Mouse (Mus musculus) adrenal gland, postnatal 4 days (tissue): ENCODE results near the gene Alpl. TPM values are rescaled to one million over a fixed set of nuclear protein-coding genes. Genes with fewer than 3 reads are reported as not detected.

ENCODE experiments used
- DNase-seq, 2 experiments: peaks; one replicate each; pipeline ENCODE4 v3.0.0; 2021 to 2022; ENCODE audit warnings: low spot score in 2 of 2, mixed read lengths in 2 of 2
- total RNA-seq, 2 experiments: library from RNA; stranded (reverse); gene quantifications; 2 replicates each; pipeline ENCODE4 v1.2.3; 2021

The Alpl gene
- total RNA-seq, 2 experiments from 2014 or later = 10.1 to 15.9 TPM

DNA sequence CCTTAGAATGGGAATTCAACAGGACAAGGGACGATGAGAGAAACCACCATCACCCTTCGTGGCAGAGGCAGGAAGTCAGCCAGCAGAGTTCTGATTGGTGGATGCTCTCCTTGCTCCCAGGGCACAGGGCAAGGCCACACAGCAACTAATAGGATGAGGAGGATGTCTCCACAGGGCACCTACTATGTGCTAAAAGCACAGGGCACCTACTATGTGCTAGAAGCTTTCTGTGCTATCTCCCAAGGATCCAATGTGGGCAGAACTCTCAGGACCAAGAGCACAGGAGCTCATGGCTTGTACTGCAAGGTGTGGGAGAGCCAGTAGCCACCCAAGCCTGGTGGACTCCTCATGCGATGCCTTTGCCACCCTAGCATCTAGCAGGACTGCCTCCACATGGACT is 24.4 kb downstream of the Alpl start:
- no peak for DNase-seq

DNA sequence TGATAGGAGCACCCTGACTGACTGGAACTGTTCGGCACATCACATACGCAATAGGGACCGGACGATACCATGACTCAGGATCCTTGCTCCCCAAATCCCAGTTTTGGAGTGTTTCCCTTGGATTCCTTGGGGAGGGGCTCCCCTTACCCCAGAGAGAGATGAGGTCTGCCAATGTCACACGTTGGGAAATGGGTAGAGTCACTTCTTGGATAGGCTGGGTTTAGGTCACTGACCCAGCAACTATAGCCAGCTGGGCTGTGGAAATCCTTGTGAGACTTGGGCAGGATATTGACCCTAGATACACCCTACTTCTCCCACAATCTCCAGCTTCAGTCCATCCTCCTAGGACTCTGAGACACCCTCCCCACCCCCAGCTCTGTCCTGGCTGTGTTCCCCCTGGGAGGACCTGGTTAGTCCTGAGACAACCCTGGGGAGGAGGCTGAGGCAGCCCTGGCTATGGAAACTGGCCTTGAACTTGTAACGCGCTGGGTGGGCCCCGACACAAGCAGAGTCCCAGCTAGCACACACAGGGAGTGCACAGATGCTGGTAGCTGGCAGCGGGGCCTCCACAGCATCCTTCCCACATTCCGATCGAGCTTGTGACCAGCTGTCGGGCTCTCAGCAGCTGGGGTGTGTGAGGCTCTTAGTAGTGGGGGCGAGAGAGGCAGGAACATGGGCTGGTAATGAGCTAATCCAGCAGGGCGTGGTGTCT is 25.1 kb downstream of the Alpl start:
- DNase-seq = no peak

DNA sequence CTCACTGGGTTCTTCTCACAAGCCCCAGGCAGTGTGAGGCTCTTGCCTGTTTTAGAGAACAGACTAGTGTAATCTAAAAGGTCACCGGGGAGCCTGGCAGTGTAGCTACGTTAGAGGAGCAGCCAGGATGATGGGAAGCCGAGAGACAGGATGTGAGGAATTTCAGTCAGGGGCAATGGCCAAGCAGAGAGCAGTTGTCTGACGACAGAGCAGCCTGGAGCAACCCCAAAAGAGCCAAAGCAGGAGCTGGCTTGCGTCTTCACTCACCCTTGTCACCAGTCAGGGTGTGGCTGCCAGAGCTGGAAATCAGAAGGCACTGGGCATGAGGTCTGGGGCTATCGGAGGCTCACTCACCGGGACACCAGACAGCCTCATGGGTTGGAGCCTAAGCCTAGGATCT is 26.5 kb downstream of the Alpl start:
- DNase-seq = no peak

DNA sequence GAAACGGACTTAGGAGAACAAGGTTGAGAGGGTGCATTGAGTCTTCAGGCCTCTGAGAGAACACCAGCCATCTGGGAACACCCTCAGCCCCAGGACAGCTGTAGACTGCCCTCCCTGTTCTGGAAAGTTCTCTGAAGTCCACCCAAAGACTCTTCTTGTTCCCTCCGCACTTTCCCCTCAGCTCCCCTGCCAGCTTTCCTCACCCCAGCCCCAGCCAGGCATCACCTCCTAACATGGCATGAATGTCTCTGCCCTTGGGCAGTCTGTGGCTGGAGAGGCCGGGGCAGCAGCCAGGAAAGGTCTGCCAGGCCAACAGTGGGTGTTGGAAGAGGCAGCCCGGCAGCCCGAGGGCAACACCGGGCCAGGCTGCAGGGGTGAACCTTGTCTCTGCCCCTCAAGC is 27.4 kb downstream of the Alpl start:
- no peak for DNase-seq

DNA sequence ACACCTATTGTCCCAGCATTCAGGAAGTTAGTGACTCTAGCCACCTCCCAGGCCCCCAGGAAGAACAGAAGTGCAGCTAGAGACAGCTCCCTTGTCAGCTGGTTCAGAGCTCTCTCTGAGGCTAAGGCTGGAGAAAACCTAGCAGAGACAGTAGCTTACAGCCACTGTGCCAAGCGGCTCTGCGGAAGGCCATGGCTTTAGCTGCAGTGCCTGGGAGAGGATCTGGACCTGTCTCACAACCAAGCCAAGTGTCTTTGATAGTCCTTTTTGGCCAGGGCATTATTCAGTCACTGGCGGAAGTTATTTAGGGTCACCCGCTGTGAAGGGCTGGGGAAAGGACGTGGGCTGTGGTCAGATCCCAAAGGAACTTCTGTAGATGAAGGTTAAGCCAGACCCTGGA is 27.8 kb downstream of the Alpl start:
- no peak for DNase-seq

DNA sequence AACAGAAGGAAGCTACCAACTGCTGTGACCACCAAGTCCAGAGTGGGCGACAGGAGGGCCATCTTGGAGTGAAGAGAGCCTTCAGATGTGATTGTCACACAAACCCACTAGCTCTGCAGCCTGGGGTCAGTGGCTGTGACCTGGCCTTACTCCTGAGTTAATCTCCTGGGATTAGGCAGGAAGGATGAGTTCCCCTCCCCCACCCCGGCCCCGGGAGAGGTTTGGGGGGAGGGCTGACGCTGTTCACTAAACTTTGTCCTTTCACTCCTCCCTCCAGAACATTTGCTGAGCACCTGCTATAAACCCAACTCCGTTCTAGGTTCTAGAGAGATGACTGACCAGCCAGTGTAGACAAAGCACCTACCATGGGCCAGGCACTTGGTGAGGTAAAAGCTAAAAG is 29.8 kb downstream of the Alpl start:
- DNase-seq = no peak

DNA sequence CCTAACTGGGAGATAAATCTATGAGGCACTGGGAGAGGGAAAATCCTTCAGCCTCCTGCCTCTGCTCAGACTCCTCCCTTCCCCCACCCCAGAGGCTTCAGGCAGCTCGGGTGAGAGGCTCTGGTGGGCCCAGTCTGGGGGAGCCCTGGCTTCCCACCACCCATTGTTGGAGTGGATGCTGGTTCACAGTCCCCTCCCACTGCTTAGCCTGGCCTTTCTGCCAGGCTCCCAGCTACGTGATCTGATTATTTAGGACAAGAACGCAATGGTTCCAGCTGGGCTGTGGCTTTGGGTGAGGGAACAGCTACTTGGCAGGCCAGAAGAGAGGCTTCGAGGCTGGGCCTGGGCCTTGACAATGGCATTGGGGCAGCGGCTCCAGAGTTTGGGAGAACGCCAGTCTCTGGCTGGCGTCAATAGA is 30.6 kb downstream of the Alpl start:
- DNase-seq = peak; percentile 43 to 50

DNA sequence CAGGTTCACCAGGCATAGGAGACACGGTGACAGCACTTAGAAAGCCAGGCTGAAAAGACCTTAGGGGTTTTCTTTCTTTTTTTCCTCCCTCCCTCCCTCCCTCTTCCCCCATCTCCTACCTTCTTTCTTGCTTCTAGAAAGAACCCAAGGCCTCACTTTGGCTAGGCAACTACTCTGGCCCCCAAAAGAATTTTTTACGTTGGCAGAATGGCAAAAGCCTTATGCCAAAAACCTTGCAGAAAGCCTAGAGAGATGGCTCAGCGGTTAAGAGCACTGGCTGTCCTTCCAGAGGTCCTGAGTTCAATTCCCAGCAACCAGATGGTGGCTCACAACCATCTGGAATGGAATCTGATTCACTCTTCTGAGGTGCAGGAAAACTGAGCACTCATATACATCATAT is 31.6 kb downstream of the Alpl start:
- no peak for DNase-seq

DNA sequence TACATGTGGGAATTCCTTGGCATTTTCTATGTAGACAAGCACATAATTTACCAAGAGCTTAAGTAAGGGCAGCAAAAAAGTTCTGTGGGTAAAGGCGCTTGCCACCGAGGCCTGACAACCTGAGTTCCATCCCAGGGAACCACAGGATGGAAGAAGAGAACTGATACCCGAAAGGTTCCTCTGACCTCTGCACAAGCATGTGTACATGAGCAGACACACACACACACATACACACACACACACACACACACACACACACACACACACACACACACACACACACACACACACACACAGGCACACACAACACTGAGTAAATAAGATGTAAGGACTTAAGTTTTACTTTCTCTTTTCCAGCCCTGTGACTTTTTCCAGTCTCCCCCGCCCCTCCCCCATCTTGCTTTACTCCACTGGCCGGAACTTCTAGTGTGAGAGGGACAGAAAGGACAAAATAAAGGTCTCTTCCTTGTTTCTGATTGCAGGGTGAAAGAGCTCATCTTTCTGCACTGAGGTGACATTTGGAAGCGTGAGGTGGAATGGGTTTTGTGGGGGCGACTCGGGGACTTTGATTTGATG is 32.2 kb downstream of the Alpl start:
- DNase-seq = no peak

DNA sequence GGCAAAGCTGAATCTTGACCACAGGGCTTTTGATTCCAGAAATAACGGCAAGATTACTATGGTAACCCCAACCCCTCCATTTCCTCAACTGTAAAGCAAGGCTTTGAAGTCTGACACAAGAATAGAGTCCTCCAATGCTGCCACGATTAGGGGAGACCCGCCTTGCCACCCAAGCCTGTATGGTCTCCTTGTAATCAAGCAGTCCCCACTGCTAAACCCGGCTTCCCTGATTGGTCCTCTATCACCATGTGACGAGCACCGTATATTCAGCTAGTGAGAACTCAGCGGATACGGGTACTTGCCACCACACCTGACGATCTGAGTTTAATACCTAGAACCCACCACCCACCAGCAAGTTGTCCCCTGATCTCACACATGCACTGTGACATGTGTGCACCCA is 33.3 kb downstream of the Alpl start:
- DNase-seq = no peak

DNA sequence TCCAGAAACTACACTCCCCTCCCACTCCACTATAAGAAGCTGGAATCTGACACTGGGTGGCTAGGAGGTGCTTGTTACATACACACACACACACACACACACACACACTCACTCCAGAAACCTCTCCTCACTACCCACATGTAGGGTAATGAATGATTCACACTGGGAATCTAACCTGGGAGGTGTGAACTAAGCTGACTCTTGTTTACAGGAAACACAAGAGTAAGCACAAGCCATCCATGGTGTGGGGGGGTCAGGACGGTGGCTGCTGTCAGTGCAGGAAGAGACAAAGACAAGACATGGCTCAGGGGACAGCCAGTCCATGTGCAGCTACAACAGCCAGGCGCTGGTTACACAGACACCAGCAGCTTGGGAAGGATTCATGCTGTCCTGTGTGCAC is 41.7 kb downstream of the Alpl start:
- DNase-seq = no peak

DNA sequence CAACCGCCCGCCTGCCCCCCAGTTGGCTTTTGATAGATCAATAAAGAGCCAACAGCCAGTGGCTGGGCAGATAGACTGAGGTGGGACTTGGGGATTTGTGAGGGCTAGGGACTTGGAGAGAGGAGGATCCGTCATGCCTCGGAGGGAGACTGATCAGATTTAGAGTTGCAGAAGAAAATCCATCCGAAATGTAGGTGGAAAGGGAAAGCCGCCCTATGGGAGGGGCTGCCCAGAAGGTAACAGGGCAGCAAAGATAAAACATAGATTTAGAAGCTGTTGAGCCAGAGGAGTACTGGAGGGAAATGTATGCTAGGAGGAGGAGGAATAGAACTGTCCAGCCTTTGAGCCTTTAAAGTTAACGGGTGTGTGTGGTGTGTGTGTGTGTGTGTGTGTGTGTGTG is 43.0 kb downstream of the Alpl start:
- DNase-seq = no peak

DNA sequence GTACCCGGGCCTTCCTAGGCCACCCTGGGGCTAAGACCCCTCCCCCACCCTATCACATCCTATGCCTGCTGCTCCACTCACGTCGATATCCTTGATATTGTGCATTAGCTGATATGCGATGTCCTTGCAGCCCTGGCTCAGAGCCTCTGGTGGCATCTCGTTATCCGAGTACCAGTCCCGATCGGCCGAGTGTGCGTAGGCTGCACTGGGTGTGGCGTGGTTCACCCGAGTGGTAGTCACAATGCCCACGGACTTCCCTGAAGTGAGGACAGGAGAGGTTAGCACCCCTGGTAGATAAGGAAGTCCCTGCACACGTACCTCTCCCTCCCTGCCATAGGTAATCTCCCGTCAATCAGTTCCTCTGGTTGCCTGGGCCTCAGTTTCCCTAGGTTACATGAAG is 43.7 kb downstream of the Alpl start:
- DNase-seq = no peak

DNA sequence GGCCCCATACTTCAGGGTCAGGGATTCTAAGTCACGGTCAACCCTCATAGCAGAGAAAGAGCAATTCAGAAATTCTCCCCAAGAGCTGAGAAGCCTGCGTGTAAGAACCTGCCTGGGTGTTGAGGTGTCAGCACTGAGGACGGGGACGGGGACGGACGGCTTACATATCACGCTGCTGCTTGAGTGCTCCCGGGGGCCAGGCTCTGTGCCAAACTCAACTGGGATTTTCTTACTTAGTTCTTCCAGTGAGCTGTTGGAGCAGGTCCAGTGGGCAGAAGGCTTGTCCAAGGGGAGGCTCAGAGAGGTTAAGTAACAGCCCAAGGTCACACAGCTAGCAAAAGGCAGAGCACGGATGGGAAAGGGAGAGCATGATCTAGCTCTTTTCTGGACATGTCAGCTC is 44.5 kb downstream of the Alpl start:
- DNase-seq = no peak

DNA sequence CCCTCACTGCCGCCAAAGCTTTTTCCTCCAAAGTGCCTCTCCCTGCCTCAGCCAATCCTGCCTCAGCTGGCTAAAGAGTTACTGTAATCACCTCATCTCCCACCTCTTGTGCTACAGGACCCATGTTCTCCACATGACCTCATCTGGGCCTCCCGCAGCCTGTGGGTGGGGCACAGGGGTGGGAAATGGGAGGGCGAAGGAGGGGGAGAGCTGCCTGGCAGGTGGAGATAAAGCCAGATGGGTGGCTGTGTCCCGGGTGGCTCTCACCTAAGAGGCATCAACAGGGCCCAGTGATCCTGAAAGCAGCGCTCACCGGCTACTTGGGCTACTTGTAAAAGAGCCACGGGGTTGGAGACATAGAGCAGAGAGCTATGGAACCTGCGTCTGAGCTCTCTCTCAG is 44.9 kb downstream of the Alpl start:
- DNase-seq = no peak

DNA sequence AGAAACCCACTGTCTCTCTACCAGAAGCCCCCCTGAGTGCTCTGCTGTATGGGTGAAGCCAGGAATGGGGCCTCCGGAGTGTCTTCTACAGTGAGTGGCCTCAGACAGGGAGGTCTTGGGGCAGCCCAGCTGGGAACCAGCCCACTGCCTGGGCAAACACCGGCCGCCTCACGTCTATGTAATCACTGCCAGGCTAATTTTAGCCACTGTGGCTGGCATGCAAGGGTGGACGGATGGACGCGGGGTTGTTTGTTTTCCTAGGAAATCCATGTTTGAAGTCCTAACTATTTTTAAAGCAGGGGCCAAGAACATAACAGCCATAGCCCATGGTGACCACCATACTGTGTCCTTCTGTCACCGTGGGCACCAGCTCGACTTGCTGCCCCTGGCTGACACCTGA is 46.1 kb downstream of the Alpl start:
- DNase-seq = no peak

DNA sequence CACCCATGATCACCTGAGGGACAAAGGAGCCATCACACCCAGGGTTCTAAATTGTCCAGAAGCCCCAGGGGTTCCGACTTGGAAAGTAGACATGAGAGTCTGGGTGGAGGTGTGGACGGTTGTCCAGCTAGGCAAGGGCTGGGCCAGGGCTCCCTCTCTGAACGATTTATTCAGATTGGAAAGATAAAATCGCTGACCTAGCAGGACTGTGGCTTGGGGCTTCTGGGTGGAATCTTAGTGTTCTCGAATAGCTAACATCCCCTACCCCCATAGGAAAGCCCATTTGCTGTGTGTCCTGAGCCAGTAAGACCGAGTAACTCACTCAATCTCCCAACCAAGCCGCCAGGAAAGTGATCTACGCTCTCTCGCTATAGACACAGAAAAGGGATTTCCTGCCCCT is 46.5 kb downstream of the Alpl start:
- no peak for DNase-seq

DNA sequence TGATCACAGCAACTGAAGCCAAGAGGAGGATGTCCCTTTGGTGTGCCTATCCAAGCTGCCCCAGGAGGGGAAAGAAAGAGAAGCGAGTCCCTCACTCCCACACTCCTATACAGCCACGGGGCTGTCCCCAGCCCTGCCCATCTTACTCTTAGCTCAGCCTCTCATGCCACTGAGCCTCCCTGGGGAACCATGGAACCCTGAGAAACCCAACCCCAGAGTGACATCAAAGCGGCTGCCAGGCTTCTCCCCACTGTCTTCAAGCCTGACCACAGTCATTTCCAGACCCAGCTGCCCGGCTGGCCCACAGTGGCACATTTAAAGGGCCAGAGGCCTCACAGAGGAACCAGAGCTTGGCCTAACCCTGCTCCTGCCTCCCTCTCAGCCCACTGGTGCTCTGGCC is 47.5 kb downstream of the Alpl start:
- DNase-seq = no peak

DNA sequence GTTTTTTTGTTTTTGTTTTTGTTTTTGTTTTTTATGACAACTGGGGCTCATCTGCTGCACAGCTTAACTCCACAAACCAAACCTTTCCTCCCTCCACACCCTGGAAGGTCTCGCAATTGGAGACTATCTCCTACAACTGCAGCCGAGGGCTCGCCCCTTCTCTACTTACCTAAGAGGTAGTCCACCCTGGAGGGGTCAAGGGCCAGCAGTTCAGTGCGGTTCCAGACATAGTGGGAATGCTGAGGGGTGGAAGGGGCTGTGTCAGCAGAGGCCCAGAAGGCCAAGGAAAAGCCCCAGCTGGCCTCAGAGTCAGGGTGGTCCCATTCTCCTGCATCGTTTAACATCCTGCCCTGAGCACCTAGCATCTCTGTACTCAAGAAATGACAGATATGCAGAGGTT is 48.6 kb downstream of the Alpl start:
- no peak for DNase-seq

DNA sequence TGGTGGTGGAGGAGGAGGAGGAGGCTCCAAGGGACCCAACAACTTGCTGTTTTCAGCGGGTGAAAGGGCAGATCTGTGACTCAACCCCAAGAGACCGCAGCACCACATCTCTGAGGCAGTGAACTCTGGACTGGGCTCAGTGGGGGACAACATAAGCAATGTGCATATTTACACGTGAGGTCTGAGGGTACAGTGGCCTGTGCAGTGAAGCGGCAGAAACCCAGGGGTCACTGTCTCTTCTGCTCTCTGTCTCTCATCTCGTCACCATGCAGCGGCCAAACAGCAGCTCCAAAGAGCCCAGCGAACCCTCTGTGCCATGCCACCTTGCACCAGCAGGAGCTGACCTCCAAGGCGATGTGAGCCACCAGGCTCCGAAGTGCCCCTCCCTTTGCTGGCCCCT is 49.1 kb downstream of the Alpl start:
- no peak for DNase-seq

DNA sequence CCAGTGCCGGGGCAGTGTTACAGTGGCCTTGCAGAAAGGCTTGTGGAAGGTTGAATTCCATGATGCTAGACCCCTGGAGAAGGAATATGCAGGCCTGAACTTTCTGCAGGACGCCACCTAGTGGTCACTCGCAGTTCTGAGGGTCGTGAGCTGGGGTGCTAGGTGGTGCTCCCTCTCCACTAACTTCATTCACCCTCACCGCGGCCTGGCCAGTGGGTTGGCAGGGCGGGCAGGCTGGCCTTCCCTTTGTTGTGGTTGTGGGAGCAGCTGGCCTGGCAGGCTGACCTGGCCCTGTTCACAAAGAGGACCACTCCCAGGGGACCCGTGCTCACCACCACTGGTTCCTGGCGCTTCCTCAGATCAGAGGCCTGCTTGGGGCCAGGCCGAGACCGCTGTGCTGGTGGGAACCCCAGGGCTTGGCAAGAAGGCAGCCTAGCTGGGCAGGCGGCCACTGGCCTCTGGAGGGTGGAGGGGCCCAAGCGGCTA is 51.7 kb downstream of the Alpl start:
- DNase-seq = no peak

DNA sequence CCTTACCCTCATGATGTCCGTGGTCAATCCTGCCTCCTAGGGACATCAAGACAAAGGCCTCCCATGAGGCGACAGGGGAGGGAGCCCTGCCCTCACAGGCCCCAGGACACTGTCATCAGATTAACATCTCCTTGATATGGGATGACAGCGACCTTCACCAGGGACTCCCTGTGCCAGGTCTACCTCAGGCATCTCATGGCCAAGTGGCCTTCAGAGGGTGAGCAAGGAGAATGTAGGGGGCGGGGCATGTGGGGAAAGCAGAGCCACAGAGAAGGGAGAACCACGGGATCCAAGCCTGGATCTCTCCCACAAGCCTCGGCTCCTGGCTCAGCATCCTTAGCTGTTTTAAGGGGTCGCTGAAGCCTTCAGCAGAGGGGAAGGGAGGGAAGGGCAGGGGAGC is 52.4 kb downstream of the Alpl start:
- no peak for DNase-seq

DNA sequence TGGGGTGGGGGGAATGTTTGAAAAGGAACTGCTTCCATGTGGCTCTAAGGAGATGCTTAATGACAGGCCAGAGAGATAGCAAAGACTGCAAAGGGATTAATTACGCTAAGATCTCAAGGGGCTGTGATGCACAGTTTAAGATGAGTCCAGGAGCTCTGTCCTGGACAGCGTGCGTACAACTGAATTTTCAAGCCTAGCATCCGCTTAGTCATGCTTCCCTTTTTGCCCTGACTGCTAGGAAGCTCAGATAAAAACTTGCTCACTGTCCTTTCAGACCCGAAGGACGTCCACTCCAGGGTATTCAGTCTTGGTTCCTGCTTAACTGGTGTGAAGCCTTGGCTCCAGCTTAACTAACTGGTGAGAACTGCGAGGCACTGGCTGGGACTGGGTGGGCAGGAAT is 55.8 kb downstream of the Alpl start:
- no peak for DNase-seq
